Mouse (Mus musculus): ENCODE measurements around the gene Rasal1.

DNA sequence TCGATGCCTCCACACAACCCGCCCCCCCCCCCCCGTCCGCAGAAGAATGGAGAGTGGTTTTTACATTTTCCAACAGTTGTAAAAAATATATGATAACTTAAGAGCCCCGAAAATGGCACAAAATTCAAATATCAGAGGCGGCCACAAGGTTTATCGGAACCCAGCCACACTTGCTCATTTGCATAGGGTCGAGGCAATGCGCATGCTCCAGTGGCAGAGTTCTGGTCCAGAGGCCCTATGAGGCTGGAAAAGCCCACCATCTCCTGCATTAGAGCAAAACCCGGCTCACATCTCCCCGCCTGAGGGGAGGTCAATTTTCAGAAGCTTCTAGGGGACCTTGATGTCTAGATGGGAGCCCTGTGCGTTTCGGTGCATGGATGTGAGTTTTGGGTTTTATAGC, 58.4 kb downstream of the Rasal1 start:
- TF ChIP-seq CTCF (IDR thresholded peaks at IDR 0.05; ENCODE audit: borderline replicate concordance, control insufficient read depth, extremely low read depth, insufficient read depth, low read length, poor library complexity) (no peak), POLR2A (IDR thresholded peaks at IDR 0.05; ENCODE audit: control insufficient read depth, extremely low read depth, insufficient read depth, low read length, poor library complexity) (no peak)
